Mouse (Mus musculus) ES-E14 (cell line): ENCODE measurements at regions not wholly inside any gene's neighbourhood (a gene's known extent, or its start where the extent isn't known, plus 50 kb on each side); places are given as distances from the start of the nearest gene placed in this dataset.

Experiments used
- DNase-seq: peaks from one replicate; pipeline ENCODE4 v3.0.0-alpha.2; 2013; ENCODE audit warnings: low read depth, low spot score
- H3K27ac ChIP-seq: 2 replicates; pipeline ENCODE4 v1.5.1; 2012; ENCODE audit warnings: low read depth, mild to moderate bottlenecking, low read length, moderate library complexity, mixed read lengths; ENCODE audit not compliant: poor library complexity, insufficient read depth, severe bottlenecking
- H3K36me3 ChIP-seq: 2 replicates; pipeline ENCODE4 v1.6.1; 2012; ENCODE audit warnings: mild to moderate bottlenecking, low read length, moderate library complexity, mixed read lengths; ENCODE audit not compliant: control insufficient read depth, poor library complexity, insufficient read depth, severe bottlenecking
- H3K4me1 ChIP-seq, 2 experiments: fragments of 150-350 bp in 1 of 2; sonication (generic) in 1 of 2; 2 replicates each; pipeline ENCODE4 v1.6.1; 2012; ENCODE audit warnings: low read length in 2 of 2, mild to moderate bottlenecking in 1 of 2, mixed read lengths in 1 of 2; ENCODE audit not compliant: control insufficient read depth in 2 of 2, insufficient read depth in 2 of 2, poor library complexity in 1 of 2
- H3K4me3 ChIP-seq, 2 experiments: fragments of 150-350 bp in 1 of 2; sonication (generic) in 1 of 2; 2 replicates each; pipeline ENCODE4 v1.5.1; 2012; ENCODE audit warnings: low read length in 2 of 2, low read depth in 1 of 2, mild to moderate bottlenecking in 1 of 2, mixed read lengths in 1 of 2; ENCODE audit not compliant: insufficient read depth in 1 of 2, poor library complexity in 1 of 2, severe bottlenecking in 1 of 2
- H3K9ac ChIP-seq: 2 replicates; pipeline ENCODE4 v1.6.1; 2012; ENCODE audit warnings: low read depth, mild to moderate bottlenecking, low read length, mixed read lengths; ENCODE audit not compliant: poor library complexity, insufficient read depth, severe bottlenecking
- H3K9me3 ChIP-seq: fragments of 150-350 bp; sonication (generic); 2 replicates; pipeline ENCODE4 v1.6.1; 2012; ENCODE audit warnings: low read depth, mild to moderate bottlenecking, low read length; ENCODE audit not compliant: control insufficient read depth, insufficient read depth
- CHD2 ChIP-seq: IDR thresholded peaks from 2 replicates; pipeline ENCODE4 v1.6.1; 2014; ENCODE audit warnings: mild to moderate bottlenecking, low read depth, low read length, inconsistent platforms
- HCFC1 ChIP-seq: IDR thresholded peaks from 2 replicates; pipeline ENCODE4 v1.6.1; 2012; ENCODE audit warnings: low read length, inconsistent platforms, borderline replicate concordance; ENCODE audit not compliant: insufficient read depth
- MAFK ChIP-seq: IDR thresholded peaks from 2 replicates; pipeline ENCODE4 v1.6.1; 2014; ENCODE audit warnings: mild to moderate bottlenecking, low read depth, low read length, inconsistent platforms; ENCODE audit not compliant: insufficient read depth
- ZC3H11A ChIP-seq: IDR thresholded peaks from 2 replicates; pipeline ENCODE4 v1.6.1; 2012; ENCODE audit warnings: low read depth, mild to moderate bottlenecking, inconsistent platforms, low read length, borderline replicate concordance
- ZNF384 ChIP-seq: IDR thresholded peaks from 2 replicates; pipeline ENCODE4 v1.6.1; 2012; ENCODE audit warnings: low read depth, low read length, inconsistent platforms
- in situ Hi-C, 2 experiments: fragments of 600-800 bp; cut with MboI; formaldehyde crosslinking; loops; one replicate each; pipeline ENCODE4 v1.15.1; 2025; ENCODE audit warnings: low sequenced_read_pairs in 2 of 2, inconsistent platforms in 1 of 2; ENCODE audit not compliant: unreplicated experiment in 2 of 2

GRCm38 (mm10) chr10:9157299-9158215, 271.7 kb upstream of the Sash1 start:
- Histone ChIP-seq H3K9ac (no peak overlapping the region), H3K36me3 (no peaks in the 10 kb centered on the region), H3K4me3 (no peak overlapping the region), H3K9me3 (no peaks in the 10 kb centered on the region), H3K27ac (no peak overlapping the region), H3K4me1 (no peaks in the 10 kb centered on the region)
- TF ChIP-seq HCFC1 (no peak), ZC3H11A (no peak), MAFK (no peak), CHD2 (no peak), ZNF384 (no peak)
- in situ Hi-C loops = no loop called here
- no peak for DNase-seq

GRCm38 (mm10) chr10:9136099-9136498, 250.2 kb upstream of the Sash1 start:
- no peak overlapping the region for H3K9ac ChIP-seq
- TF ChIP-seq CHD2 = no peak
- no peak for TF ChIP-seq HCFC1
- TF ChIP-seq MAFK = no peak
- TF ChIP-seq ZC3H11A = no peak
- no peak for TF ChIP-seq ZNF384
- no peaks in the 10 kb centered on the region for H3K4me1 ChIP-seq
- no peaks in the 10 kb centered on the region for H3K9me3 ChIP-seq
- DNase-seq = no peak
- no peak overlapping the region for H3K4me3 ChIP-seq
- in situ Hi-C loops = no loop called here
- no peak overlapping the region for H3K27ac ChIP-seq
- no peaks in the 10 kb centered on the region for H3K36me3 ChIP-seq

GRCm38 (mm10) chr10:9134293-9135021, 248.6 kb upstream of the Sash1 start:
- no peak overlapping the region for H3K4me3 ChIP-seq

GRCm38 (mm10) chr10:9130061-9130460, 244.2 kb upstream of the Sash1 start:
- H3K36me3 ChIP-seq = no peaks in the 10 kb centered on the region
- no peak overlapping the region for H3K4me3 ChIP-seq
- in situ Hi-C loops = no loop called here
- no peak overlapping the region for H3K9ac ChIP-seq
- DNase-seq = no peak
- no peak for TF ChIP-seq ZNF384
- no peak for TF ChIP-seq MAFK
- TF ChIP-seq CHD2 = no peak
- TF ChIP-seq HCFC1 = no peak
- no peak for TF ChIP-seq ZC3H11A
- H3K4me1 ChIP-seq = no peaks in the 10 kb centered on the region
- H3K27ac ChIP-seq = no peak overlapping the region
- H3K9me3 ChIP-seq = no peaks in the 10 kb centered on the region

More at GRCm38 (mm10) chr10:9134293-9135021, 248.6 kb upstream of the Sash1 start:
- H3K36me3 ChIP-seq = no peaks in the 10 kb centered on the region
- no peak overlapping the region for H3K27ac ChIP-seq
- no peak for TF ChIP-seq CHD2
- TF ChIP-seq HCFC1 = no peak
- no peaks in the 10 kb centered on the region for H3K4me1 ChIP-seq
- in situ Hi-C loops = no loop called here
- DNase-seq = no peak
- no peaks in the 10 kb centered on the region for H3K9me3 ChIP-seq
- no peak overlapping the region for H3K9ac ChIP-seq
